Mouse (Mus musculus) bone marrow macrophage, adult 2 months (primary cell): ENCODE data around the gene Gprc5a. TPM values are rescaled to one million over a fixed set of nuclear protein-coding genes. Genes with fewer than 3 reads are reported as not detected.

Source experiments
- H3K27ac ChIP-seq: 2 replicates; pipeline ENCODE4 v1.5.1; 2012; ENCODE audit warnings: low read depth, low read length; ENCODE audit not compliant: insufficient read depth
- H3K4me1 ChIP-seq: 2 replicates; pipeline ENCODE4 v1.6.1; 2012; ENCODE audit warnings: low read length; ENCODE audit not compliant: control insufficient read depth, insufficient read depth
- H3K4me3 ChIP-seq: 2 replicates; pipeline ENCODE4 v1.5.1; 2012; ENCODE audit warnings: mild to moderate bottlenecking, low read length, moderate library complexity; ENCODE audit not compliant: insufficient read depth
- CTCF ChIP-seq: IDR thresholded peaks from 2 replicates; pipeline ENCODE4 v1.5.1; 2012; ENCODE audit warnings: low read depth, mild to moderate bottlenecking, low read length, moderate library complexity
- POLR2A ChIP-seq: IDR thresholded peaks from 2 replicates; pipeline ENCODE4 v1.6.1; 2012; ENCODE audit warnings: mild to moderate bottlenecking, low read depth, low read length, borderline replicate concordance
- polyA plus RNA-seq: library from polyadenylated mRNA; stranded (reverse); fragments of >200 nt; gene quantifications from 2 replicates; pipeline ENCODE4 v1.2.4, GENCODE M21; 2012; ENCODE audit not compliant: missing spikeins, insufficient read depth, insufficient read length

Gprc5a gene
- not detected in 2 replicates for polyA plus RNA-seq

- Histone ChIP-seq H3K27ac (no peak within 1 kb of the TSS), H3K4me3 (peak within 1 kb of the TSS; percentile 62)
- TF ChIP-seq POLR2A (no peak), CTCF (no peak)
These were observed at the start of gene Gprc5a for GRCm38 (mm10) chr6:135065236-135065957. Gene Gprc5a, plus strand, starts transcription at chr6:135065651.

GRCm38 (mm10) chr6:135017211-135017610, 48.2 kb upstream of the Gprc5a start:
- TF ChIP-seq CTCF: no peak
- no peak for TF ChIP-seq POLR2A
- H3K27ac ChIP-seq: no peak overlapping the region
- peaks cover 3% of the 10 kb centered on the region for H3K4me1 ChIP-seq
- H3K4me3 ChIP-seq: no peak overlapping the region

More at GRCm38 (mm10) chr6:135065236-135065957, at the start of gene Gprc5a:
- 0 out of 2 replicates have a peak, but pooled peaks cover 2% of the 10 kb centered on the region for H3K4me1 ChIP-seq

GRCm38 (mm10) chr6:135019564-135019963, 45.9 kb upstream of the Gprc5a start:
- no peak for TF ChIP-seq CTCF
- TF ChIP-seq POLR2A: no peak
- Histone ChIP-seq H3K4me3 (no peak overlapping the region), H3K4me1 (no peaks in the 10 kb centered on the region), H3K27ac (no peak overlapping the region)

GRCm38 (mm10) chr6:135021633-135022032, 43.8 kb upstream of the Gprc5a start:
- Histone ChIP-seq H3K4me1 (peaks cover 4% of the 10 kb centered on the region), H3K27ac (no peak overlapping the region), H3K4me3 (no peak overlapping the region)
- TF ChIP-seq CTCF (no peak), POLR2A (no peak)

- Histone ChIP-seq H3K4me1 (peaks cover 6% of the 10 kb centered on the region), H3K4me3 (no peak overlapping the region), H3K27ac (no peak overlapping the region)
- TF ChIP-seq POLR2A: no peak
- TF ChIP-seq CTCF: no peak
These were observed 42.1 kb upstream of the Gprc5a start for GRCm38 (mm10) chr6:135023379-135023778.

- Histone ChIP-seq H3K4me1 (peaks cover 9% of the 10 kb centered on the region), H3K27ac (no peak overlapping the region), H3K4me3 (no peak overlapping the region)
- TF ChIP-seq CTCF (no peak), POLR2A (no peak)
These were observed 40.5 kb upstream of the Gprc5a start for GRCm38 (mm10) chr6:135024781-135025420.

- Histone ChIP-seq H3K4me3 (no peak overlapping the region), H3K27ac (no peak overlapping the region), H3K4me1 (peaks cover 9% of the 10 kb centered on the region)
- peak; percentile 16; the same call in 1 of the 2 replicates for TF ChIP-seq CTCF
- TF ChIP-seq POLR2A: no peak
These were observed 39.2 kb upstream of the Gprc5a start for GRCm38 (mm10) chr6:135026232-135026631.

GRCm38 (mm10) chr6:135026755-135027154, 38.7 kb upstream of the Gprc5a start:
- Histone ChIP-seq H3K27ac (no peak overlapping the region), H3K4me3 (no peak overlapping the region), H3K4me1 (peaks cover 9% of the 10 kb centered on the region)
- no peak for TF ChIP-seq CTCF
- TF ChIP-seq POLR2A: no peak

- Histone ChIP-seq H3K4me3 (no peak overlapping the region), H3K4me1 (peaks cover 9% of the 10 kb centered on the region), H3K27ac (no peak overlapping the region)
- TF ChIP-seq CTCF (no peak), POLR2A (no peak)
These were observed 36.2 kb upstream of the Gprc5a start for GRCm38 (mm10) chr6:135029246-135029645.

GRCm38 (mm10) chr6:135038674-135039073, 26.8 kb upstream of the Gprc5a start:
- H3K4me1 ChIP-seq: no peaks in the 10 kb centered on the region
- H3K4me3 ChIP-seq: no peak overlapping the region
- H3K27ac ChIP-seq: no peak overlapping the region
- TF ChIP-seq POLR2A: no peak
- TF ChIP-seq CTCF: no peak
